Mouse (Mus musculus) erythroblast, embryonic 14.5 days (primary cell): ENCODE measurements around the gene Ralb.

Experiments used
- GATA1 ChIP-seq: IDR thresholded peaks from 2 replicates; pipeline ENCODE4 v1.6.1; 2012; ENCODE audit warnings: low read length, inconsistent platforms, mixed read lengths
- TAL1 ChIP-seq: IDR thresholded peaks from 3 replicates; pipeline ENCODE4 v1.6.1; 2012; ENCODE audit warnings: low read length, inconsistent platforms, mixed read lengths

GRCm38 (mm10) chr1:119518060-119518459 is 13.5 kb upstream of the Ralb start:
- no peak for TF ChIP-seq GATA1
- no peak for TF ChIP-seq TAL1
